Mouse (Mus musculus) stomach, postnatal 0 days (tissue): ENCODE data around the gene Celf6.

Experiments
- CTCF ChIP-seq: IDR thresholded peaks from 2 replicates; pipeline ENCODE4 v1.5.1; 2016; ENCODE audit warnings: antibody characterized with exemption, low read depth, mild to moderate bottlenecking, moderate library complexity
- EP300 ChIP-seq: optimal IDR thresholded peaks from 2 replicates; pipeline ENCODE3; 2016; ENCODE audit warnings: antibody characterized with exemption

DNA sequence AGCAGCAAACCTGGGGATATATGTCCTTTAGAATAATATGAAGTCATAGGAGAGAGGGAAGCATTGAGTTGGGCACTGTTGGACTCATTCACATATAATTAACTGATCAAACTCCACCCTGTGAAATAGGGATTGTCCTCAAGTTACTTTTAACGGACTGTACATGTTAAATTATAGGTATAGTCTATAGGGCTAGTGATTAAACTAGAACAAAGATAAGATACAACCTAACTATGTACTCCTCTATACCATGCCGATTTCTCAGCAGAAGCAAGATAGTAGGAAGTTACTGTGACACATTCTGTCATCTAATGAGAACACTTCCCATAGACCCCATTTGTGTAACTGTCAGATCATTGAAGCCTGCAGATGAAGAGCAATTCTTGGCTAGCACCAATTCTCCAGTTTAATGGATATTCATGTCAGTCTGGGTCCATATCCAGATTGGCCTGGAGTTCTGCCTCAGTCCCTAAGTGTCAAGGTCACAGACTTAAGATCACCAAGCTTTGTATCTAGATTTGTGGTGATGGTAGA lies 76.8 kb downstream of the Celf6 start:
- TF ChIP-seq CTCF: no peak
- no peak for TF ChIP-seq EP300
